Mouse (Mus musculus): Measurements from ENCODE around the gene Etv2. TPM values are rescaled to one million over a fixed set of nuclear protein-coding genes. Genes with fewer than 3 reads are reported as not detected.

Gene Etv2
- total and polyA plus RNA-seq, 3 experiments = not detected

- Histone ChIP-seq H3K36me3 (replicated peaks) (peaks cover 68% of the 10 kb centered on the region), H3K4me3 (ENCODE audit: low read depth, low read length) (no peak overlapping the region), H3K4me1 (ENCODE audit: insufficient read depth, low read depth, low read length) (peaks cover 18% of the 10 kb centered on the region), H3K9me3 (replicated peaks) (no peaks in the 10 kb centered on the region), H3K27me3 (ENCODE audit: insufficient read depth, low read length) (no peaks in the 10 kb centered on the region)
- ATAC-seq (ENCODE audit: extremely low read depth, insufficient number of reproducible peaks, low FRiP score, poor library complexity, severe bottlenecking) (no peak), DNase-seq (ENCODE audit: low spot score) (no peak)
- TF ChIP-seq TAL1 (conservative IDR thresholded peaks at IDR 0.05; ENCODE audit: low read depth, low read length) (no peak), CTCF (IDR thresholded peaks at IDR 0.05; ENCODE audit: low read depth, low read length) (no peak), POLR2AphosphoS5 (IDR thresholded peaks at IDR 0.05; ENCODE audit: insufficient replicate concordance, low read depth, low read length) (no peak), GATA1 (IDR thresholded peaks at IDR 0.05; ENCODE audit: borderline replicate concordance, low read length) (no peak), GATA2 (IDR thresholded peaks at IDR 0.05; ENCODE audit: borderline replicate concordance, low read depth, low read length) (no peak)
Measured at GRCm38 (mm10) chr7:30615049-30615760, 20.4 kb downstream of the Etv2 start.

GRCm38 (mm10) chr7:30614454-30614853, 21.2 kb downstream of the Etv2 start:
- DNase-seq (ENCODE audit: low spot score) (no peak), ATAC-seq (ENCODE audit: extremely low read depth, insufficient number of reproducible peaks, low FRiP score, poor library complexity, severe bottlenecking) (no peak)
- H3K4me1 ChIP-seq (ENCODE audit: insufficient read depth, low read depth, low read length) = peaks cover 18% of the 10 kb centered on the region
- H3K4me3 ChIP-seq (ENCODE audit: low read depth, low read length) = no peak overlapping the region
- TF ChIP-seq GATA1 (IDR thresholded peaks at IDR 0.05; ENCODE audit: borderline replicate concordance, low read length) = no peak
- TF ChIP-seq POLR2AphosphoS5 (IDR thresholded peaks at IDR 0.05; ENCODE audit: insufficient replicate concordance, low read depth, low read length) = no peak
- TF ChIP-seq CTCF (IDR thresholded peaks at IDR 0.05; ENCODE audit: low read depth, low read length) = no peak
- TF ChIP-seq TAL1 (conservative IDR thresholded peaks at IDR 0.05; ENCODE audit: low read depth, low read length) = no peak
- no peak for TF ChIP-seq GATA2 (IDR thresholded peaks at IDR 0.05; ENCODE audit: borderline replicate concordance, low read depth, low read length)
- H3K27me3 ChIP-seq (ENCODE audit: insufficient read depth, low read length) = no peaks in the 10 kb centered on the region
- no peaks in the 10 kb centered on the region for H3K9me3 ChIP-seq (replicated peaks)
- H3K36me3 ChIP-seq (replicated peaks) = peaks cover 71% of the 10 kb centered on the region

GRCm38 (mm10) chr7:30613529-30614112, 22.0 kb downstream of the Etv2 start:
- ATAC-seq (ENCODE audit: extremely low read depth, insufficient number of reproducible peaks, low FRiP score, poor library complexity, severe bottlenecking) (peak; percentile 40; the same call in 1 of the 2 replicates), DNase-seq (ENCODE audit: low spot score) (peak; percentile 42)
- H3K9me3 ChIP-seq (replicated peaks) = no peaks in the 10 kb centered on the region
- H3K4me1 ChIP-seq (ENCODE audit: insufficient read depth, low read depth, low read length) = peaks cover 12% of the 10 kb centered on the region
- H3K36me3 ChIP-seq (replicated peaks) = peaks cover 65% of the 10 kb centered on the region
- TF ChIP-seq CTCF (IDR thresholded peaks at IDR 0.05; ENCODE audit: low read depth, low read length) = peak; percentile 51
- no peak for TF ChIP-seq GATA1 (IDR thresholded peaks at IDR 0.05; ENCODE audit: borderline replicate concordance, low read length)
- H3K27me3 ChIP-seq (ENCODE audit: insufficient read depth, low read length) = no peaks in the 10 kb centered on the region
- no peak overlapping the region for H3K4me3 ChIP-seq (ENCODE audit: low read depth, low read length)

GRCm38 (mm10) chr7:30612654-30613402, 22.8 kb downstream of the Etv2 start, which contains the start of gene Upk1a:
Gene Upk1a, minus strand, starts transcription at chr7:30612847.
- Histone ChIP-seq H3K36me3 (replicated peaks) (peaks cover 59% of the 10 kb centered on the region), H3K4me1 (ENCODE audit: insufficient read depth, low read depth, low read length) (peaks cover 15% of the 10 kb centered on the region), H3K9me3 (replicated peaks) (no peaks in the 10 kb centered on the region), H3K4me3 (ENCODE audit: low read depth, low read length) (no peak within 1 kb of the TSS), H3K27me3 (ENCODE audit: insufficient read depth, low read length) (no peaks in the 10 kb centered on the region)
- no peak for TF ChIP-seq GATA2 (IDR thresholded peaks at IDR 0.05; ENCODE audit: borderline replicate concordance, low read depth, low read length)
- TF ChIP-seq TAL1 (conservative IDR thresholded peaks at IDR 0.05; ENCODE audit: low read depth, low read length) = no peak
- TF ChIP-seq CTCF (IDR thresholded peaks at IDR 0.05; ENCODE audit: low read depth, low read length) = no peak
- TF ChIP-seq POLR2AphosphoS5 (IDR thresholded peaks at IDR 0.05; ENCODE audit: insufficient replicate concordance, low read depth, low read length) = no peak
- TF ChIP-seq GATA1 (IDR thresholded peaks at IDR 0.05; ENCODE audit: borderline replicate concordance, low read length) = no peak
- no peak for DNase-seq (ENCODE audit: low spot score)
- no peak for ATAC-seq (ENCODE audit: extremely low read depth, insufficient number of reproducible peaks, low FRiP score, poor library complexity, severe bottlenecking)

- Histone ChIP-seq H3K36me3 (replicated peaks) (peaks cover 37% of the 10 kb centered on the region), H3K4me1 (ENCODE audit: insufficient read depth, low read depth, low read length) (peaks cover 11% of the 10 kb centered on the region), H3K4me3 (ENCODE audit: low read depth, low read length) (no peak overlapping the region), H3K9me3 (replicated peaks) (no peaks in the 10 kb centered on the region), H3K27me3 (ENCODE audit: insufficient read depth, low read length) (no peaks in the 10 kb centered on the region)
- ATAC-seq (ENCODE audit: extremely low read depth, insufficient number of reproducible peaks, low FRiP score, poor library complexity, severe bottlenecking) (no peak), DNase-seq (ENCODE audit: low spot score) (no peak)
- TF ChIP-seq POLR2AphosphoS5 (IDR thresholded peaks at IDR 0.05; ENCODE audit: insufficient replicate concordance, low read depth, low read length) (no peak), CTCF (IDR thresholded peaks at IDR 0.05; ENCODE audit: low read depth, low read length) (no peak), TAL1 (conservative IDR thresholded peaks at IDR 0.05; ENCODE audit: low read depth, low read length) (no peak)
Measured at GRCm38 (mm10) chr7:30610043-30610442, 25.6 kb downstream of the Etv2 start.

GRCm38 (mm10) chr7:30608476-30608875, 27.2 kb downstream of the Etv2 start:
- ATAC-seq (ENCODE audit: extremely low read depth, insufficient number of reproducible peaks, low FRiP score, poor library complexity, severe bottlenecking) (no peak), DNase-seq (ENCODE audit: low spot score) (no peak)
- peaks cover 38% of the 10 kb centered on the region for H3K36me3 ChIP-seq (replicated peaks)
- TF ChIP-seq POLR2AphosphoS5 (IDR thresholded peaks at IDR 0.05; ENCODE audit: insufficient replicate concordance, low read depth, low read length) (no peak), CTCF (IDR thresholded peaks at IDR 0.05; ENCODE audit: low read depth, low read length) (no peak), GATA1 (IDR thresholded peaks at IDR 0.05; ENCODE audit: borderline replicate concordance, low read length) (no peak), TAL1 (conservative IDR thresholded peaks at IDR 0.05; ENCODE audit: low read depth, low read length) (no peak), GATA2 (IDR thresholded peaks at IDR 0.05; ENCODE audit: borderline replicate concordance, low read depth, low read length) (no peak)
- peaks cover 9% of the 10 kb centered on the region for H3K4me1 ChIP-seq (ENCODE audit: insufficient read depth, low read depth, low read length)
- no peak overlapping the region for H3K4me3 ChIP-seq (ENCODE audit: low read depth, low read length)
- H3K9me3 ChIP-seq (replicated peaks) = no peaks in the 10 kb centered on the region
- H3K27me3 ChIP-seq (ENCODE audit: insufficient read depth, low read length) = no peaks in the 10 kb centered on the region
